Comparison of ENCODE assay signal across 8 mouse cellular contexts in the genomic region with DNA sequence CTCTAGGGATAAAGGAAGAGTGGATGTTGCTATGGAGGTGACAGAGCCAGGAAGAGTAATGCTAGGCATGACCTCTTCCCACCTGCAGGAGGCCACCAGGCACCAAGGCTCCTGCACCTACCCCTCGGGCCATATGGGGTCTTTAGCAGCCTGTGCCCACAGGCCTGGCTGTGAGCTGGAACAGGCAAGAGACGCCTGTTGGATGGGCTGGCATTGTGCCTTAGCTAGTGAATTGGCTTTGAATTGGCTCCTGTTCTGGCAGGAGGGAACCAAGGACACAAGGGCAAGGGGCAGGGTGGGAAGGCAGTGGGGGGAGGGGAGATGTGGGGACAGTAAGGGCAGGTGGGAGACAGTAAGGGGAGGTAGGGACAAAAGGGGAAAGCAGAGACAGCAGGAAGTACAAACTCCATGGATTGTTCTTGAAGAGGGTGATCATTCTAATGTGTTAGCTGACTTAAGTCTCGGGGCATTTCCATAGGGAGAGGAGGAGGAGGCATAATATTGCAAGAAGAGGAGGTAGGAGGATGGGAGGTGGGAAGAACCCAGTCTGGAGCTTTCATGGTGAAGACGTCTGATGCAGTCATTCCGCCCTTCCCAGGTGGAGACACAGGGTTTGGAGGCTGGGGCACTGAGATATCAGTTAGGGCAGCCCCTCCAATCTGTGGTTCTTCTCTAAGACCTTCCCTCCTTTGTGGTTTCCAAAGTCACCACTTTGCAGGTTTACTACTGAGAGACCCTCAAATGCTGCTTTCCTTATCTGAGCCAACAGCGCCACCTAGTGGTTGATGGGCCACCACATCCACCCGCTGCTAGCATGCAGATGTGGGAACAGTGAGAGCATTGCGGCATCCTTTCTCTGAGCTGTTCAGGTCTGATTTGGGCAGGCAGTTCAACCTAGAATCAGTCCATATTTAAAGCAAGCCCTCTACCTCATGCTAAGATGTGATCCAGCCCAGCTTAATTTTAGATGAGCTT.
DNase-seq lines count a peak whose midpoint lies in the region; ATAC-seq and TF ChIP-seq lines count a peak whose summit lies in the region.

No protein-coding gene starts in this region.

- no peaks in the 10 kb centered on the region for H3K4me1 ChIP-seq in ES-E14 (ENCODE audit: control insufficient read depth in 2 of 2, insufficient read depth in 2 of 2, low read length in 2 of 2, poor library complexity in 1 of 2)
- H3K4me1 ChIP-seq in bone marrow macrophage, adult 2 months (ENCODE audit: control insufficient read depth, insufficient read depth, low read length): no peaks in the 10 kb centered on the region
- H3K4me1 ChIP-seq in embryonic facial prominence, embryonic 14.5 days (ENCODE audit: control insufficient read depth, insufficient read depth, low read length): no peaks in the 10 kb centered on the region
- H3K4me1 ChIP-seq in hindbrain, embryonic 11.5 days (replicated peaks; ENCODE audit: control insufficient read depth, insufficient read depth, low read length): 0 out of 2 replicates have a peak, but pooled peaks cover 4% of the 10 kb centered on the region
- no peaks in the 10 kb centered on the region for H3K4me1 ChIP-seq in lung, postnatal 0 days (ENCODE audit: insufficient read depth, low read depth, low read length)

- ATAC-seq in embryonic facial prominence, embryonic 14.5 days (ENCODE audit: low read depth): peak; percentile 86
- peak; percentile 68; the same call in 1 of the 2 replicates for ATAC-seq in hindbrain, embryonic 11.5 days (ENCODE audit: low FRiP score)
- ATAC-seq in lung, postnatal 0 days: peak; percentile 47

- WGBS in embryonic facial prominence, embryonic 14.5 days: 38% methylated on average over 8 of the region's 8 CpGs
- WGBS in hindbrain, embryonic 11.5 days: 26% methylated on average over 8 of the region's 8 CpGs
- 28% methylated on average over 8 of the region's 8 CpGs for whole genome bisulfite sequencing in lung, postnatal 0 days

- in situ Hi-C loops in ES-E14 (cut with MboI; ENCODE audit: low sequenced_read_pairs in 2 of 2, unreplicated experiment in 2 of 2): loop anchor here in 1 of 2 experiments (25.0 kb wide), 1 partner anchor 304 kb away; no protein-coding TSS in a partner anchor

- peak; percentile 80 for DNase-seq in ES-E14 (ENCODE audit: low read depth, low spot score)
- DNase-seq in embryonic facial prominence, embryonic 14.5 days (ENCODE audit: low spot score): peak; percentile 83
- DNase-seq in hindbrain, embryonic 11.5 days (ENCODE audit: low spot score): peak; percentile 95
- DNase-seq in layer of hippocampus, adult 8-10 months (ENCODE audit: low spot score in 2 of 2): peak; percentile 78 to 91
- DNase-seq in lung, postnatal 0 days (ENCODE audit: low spot score): peak; percentile 68
- peak; percentile 47 for DNase-seq in retina, adult 2 months (ENCODE audit: low read depth, low spot score)
- peak; percentile 6 to 28 for DNase-seq in urinary bladder, adult 18-20 months (ENCODE audit: low spot score in 2 of 2)

- TF ChIP-seq POLR2A in bone marrow macrophage, adult 2 months (IDR thresholded peaks at IDR 0.05; ENCODE audit: borderline replicate concordance, low read depth, low read length): no peak

- no peak overlapping the region for H3K9ac ChIP-seq in ES-E14 (ENCODE audit: insufficient read depth, low read depth, low read length, poor library complexity, severe bottlenecking)
- H3K9ac ChIP-seq in embryonic facial prominence, embryonic 14.5 days (ENCODE audit: low read depth, low read length): no peak overlapping the region
- H3K9ac ChIP-seq in hindbrain, embryonic 11.5 days (ENCODE audit: low read depth, low read length): no peak overlapping the region
- H3K9ac ChIP-seq in lung, postnatal 0 days (replicated peaks; ENCODE audit: low read depth): no peak overlapping the region

- TF ChIP-seq EP300 in lung, postnatal 0 days (IDR thresholded peaks at IDR 0.05): no peak

- H3K4me2 ChIP-seq in embryonic facial prominence, embryonic 14.5 days (ENCODE audit: low read depth, low read length): no peak overlapping the region
- no peak overlapping the region for H3K4me2 ChIP-seq in hindbrain, embryonic 11.5 days (replicated peaks; ENCODE audit: low read depth, low read length)
- H3K4me2 ChIP-seq in lung, postnatal 0 days (replicated peaks; ENCODE audit: low read depth, low read length): no peak overlapping the region

- H3K9me3 ChIP-seq in ES-E14 (ENCODE audit: control insufficient read depth, insufficient read depth, low read depth, low read length): no peaks in the 10 kb centered on the region
- H3K9me3 ChIP-seq in embryonic facial prominence, embryonic 14.5 days (ENCODE audit: control insufficient read depth, low read length): no peaks in the 10 kb centered on the region
- no peaks in the 10 kb centered on the region for H3K9me3 ChIP-seq in hindbrain, embryonic 11.5 days (ENCODE audit: control insufficient read depth, low read length)
- H3K9me3 ChIP-seq in lung, postnatal 0 days (ENCODE audit: low read length): no peaks in the 10 kb centered on the region

- TF ChIP-seq CTCF in bone marrow macrophage, adult 2 months (IDR thresholded peaks at IDR 0.05; ENCODE audit: low read depth, low read length): peak; percentile 87
- TF ChIP-seq CTCF in lung, postnatal 0 days (IDR thresholded peaks at IDR 0.05): peak; percentile 96

- no peak overlapping the region; a peak in 1 of 4 replicates for H3K4me3 ChIP-seq in ES-E14 (ENCODE audit: insufficient read depth in 1 of 2, low read depth in 1 of 2, low read length in 2 of 2, poor library complexity in 1 of 2, severe bottlenecking in 1 of 2)
- no peak overlapping the region for H3K4me3 ChIP-seq in bone marrow macrophage, adult 2 months (ENCODE audit: insufficient read depth, low read length)
- no peak overlapping the region for H3K4me3 ChIP-seq in embryonic facial prominence, embryonic 14.5 days (ENCODE audit: low read depth, low read length)
- H3K4me3 ChIP-seq in hindbrain, embryonic 11.5 days (ENCODE audit: low read depth, low read length): no peak overlapping the region
- H3K4me3 ChIP-seq in lung, postnatal 0 days (ENCODE audit: low read depth, low read length): no peak overlapping the region

- H3K27ac ChIP-seq in ES-E14 (ENCODE audit: insufficient read depth, low read depth, low read length, poor library complexity, severe bottlenecking): no peak overlapping the region
- H3K27ac ChIP-seq in bone marrow macrophage, adult 2 months (ENCODE audit: insufficient read depth, low read depth, low read length): no peak overlapping the region
- no peak overlapping the region for H3K27ac ChIP-seq in embryonic facial prominence, embryonic 14.5 days (replicated peaks; ENCODE audit: low read depth, low read length)
- no peak overlapping the region for H3K27ac ChIP-seq in hindbrain, embryonic 11.5 days (ENCODE audit: low read depth, low read length)
- no peak overlapping the region for H3K27ac ChIP-seq in lung, postnatal 0 days (ENCODE audit: low read length)

- H3K36me3 ChIP-seq in ES-E14 (ENCODE audit: control insufficient read depth, insufficient read depth, low read length, poor library complexity, severe bottlenecking): no peaks in the 10 kb centered on the region
- H3K36me3 ChIP-seq in embryonic facial prominence, embryonic 14.5 days (ENCODE audit: control insufficient read depth, insufficient read depth, low read length): no peaks in the 10 kb centered on the region
- no peaks in the 10 kb centered on the region for H3K36me3 ChIP-seq in hindbrain, embryonic 11.5 days (ENCODE audit: control insufficient read depth, insufficient read depth, low read length)
- H3K36me3 ChIP-seq in lung, postnatal 0 days (ENCODE audit: insufficient read depth, low read length): no peaks in the 10 kb centered on the region

- no peaks in the 10 kb centered on the region for H3K27me3 ChIP-seq in embryonic facial prominence, embryonic 14.5 days (replicated peaks; ENCODE audit: control insufficient read depth, insufficient read depth, low read length)
- H3K27me3 ChIP-seq in hindbrain, embryonic 11.5 days (ENCODE audit: control insufficient read depth, insufficient read depth, low read length): no peaks in the 10 kb centered on the region
- H3K27me3 ChIP-seq in lung, postnatal 0 days (replicated peaks; ENCODE audit: insufficient read depth, low read length): no peaks in the 10 kb centered on the region

TF ChIP-seq in ES-E14, 5 proteins besides CTCF, POLR2A, EP300 and RAD21:
- no peak for TF ChIP-seq CHD2 (IDR thresholded peaks at IDR 0.05; ENCODE audit: low read depth, low read length)
- TF ChIP-seq ZNF384 (IDR thresholded peaks at IDR 0.05; ENCODE audit: low read depth, low read length): no peak
- no peak for TF ChIP-seq HCFC1 (IDR thresholded peaks at IDR 0.05; ENCODE audit: borderline replicate concordance, insufficient read depth, low read length)
- no peak for TF ChIP-seq MAFK (IDR thresholded peaks at IDR 0.05; ENCODE audit: insufficient read depth, low read depth, low read length)
- peak; percentile 76; the same call in 1 of the 2 replicates for TF ChIP-seq ZC3H11A (IDR thresholded peaks at IDR 0.05; ENCODE audit: borderline replicate concordance, low read depth, low read length)

Comparison
In these comparisons a context has a peak if more than half of its experiments do, and no peak if none do; other contexts are left out.
1. DNase-seq: peak in every context shown above with its lines; median percentile 95 in hindbrain, embryonic 11.5 days; 84 in layer of hippocampus, adult 8-10 months; 83 in embryonic facial prominence, embryonic 14.5 days; 80 in ES-E14; 68 in lung, postnatal 0 days; 47 in retina, adult 2 months; 17 in urinary bladder, adult 18-20 months.